Mouse (Mus musculus): Measurements from ENCODE around the gene Rnaseh2b. TPM values are rescaled to one million over a fixed set of nuclear protein-coding genes. Genes with fewer than 3 reads are reported as not detected.

Rnaseh2b gene
- 65.0 and 76.1 TPM in 2 replicates for polyA plus RNA-seq (2016; fragmentation: Nextera tagmentation; extraction: Ambion mirVana)

GRCm38 (mm10) chr14:62292488-62293339 lies at the start of gene Rnaseh2b, which contains the start of gene Dleu7:
Rnaseh2b (plus strand) TSS chr14:62292589.
Dleu7 (minus strand) TSS chr14:62293047.
- H3K9me3 ChIP-seq (replicated peaks) = no peaks in the 10 kb centered on the region
- peak within 1 kb of the TSS; percentile 90 for H3K27ac ChIP-seq (replicated peaks)
- H3K27me3 ChIP-seq (ENCODE audit: low read depth, poor library complexity, severe bottlenecking) = peaks cover 53% of the 10 kb centered on the region
- peaks cover 26% of the 10 kb centered on the region for H3K4me1 ChIP-seq
- under 1% methylated on average over 60 of the region's 60 CpGs for WGBS
- no peaks in the 10 kb centered on the region for H3K36me3 ChIP-seq
- peak within 1 kb of the TSS; percentile 67 for H3K4me3 ChIP-seq
- DNase-seq (ENCODE audit: low spot score) = peak; percentile 81

- no peaks in the 10 kb centered on the region for H3K9me3 ChIP-seq (replicated peaks)
- no peaks in the 10 kb centered on the region for H3K36me3 ChIP-seq
- H3K27me3 ChIP-seq (ENCODE audit: low read depth, poor library complexity, severe bottlenecking) = no peaks in the 10 kb centered on the region
- H3K4me3 ChIP-seq = no peak overlapping the region
- no peak overlapping the region for H3K27ac ChIP-seq (replicated peaks)
- no peak for DNase-seq (ENCODE audit: low spot score)
- H3K4me1 ChIP-seq = peaks cover 13% of the 10 kb centered on the region
- WGBS = 88% methylated on average over 2 of the region's 2 CpGs
Observed at GRCm38 (mm10) chr14:62243530-62243929, 48.9 kb upstream of the Rnaseh2b start.

GRCm38 (mm10) chr14:62245557-62245956 lies 46.8 kb upstream of the Rnaseh2b start:
- no peak for DNase-seq (ENCODE audit: low spot score)
- WGBS = 26% methylated on average over 4 of the region's 4 CpGs
- H3K4me1 ChIP-seq = peaks cover 13% of the 10 kb centered on the region
- H3K27ac ChIP-seq (replicated peaks) = no peak overlapping the region
- H3K27me3 ChIP-seq (ENCODE audit: low read depth, poor library complexity, severe bottlenecking) = no peaks in the 10 kb centered on the region
- no peak overlapping the region for H3K4me3 ChIP-seq
- H3K36me3 ChIP-seq = no peaks in the 10 kb centered on the region
- H3K9me3 ChIP-seq (replicated peaks) = no peaks in the 10 kb centered on the region

GRCm38 (mm10) chr14:62248345-62248744 lies 44.0 kb upstream of the Rnaseh2b start:
- Histone ChIP-seq H3K9me3 (replicated peaks) (no peaks in the 10 kb centered on the region), H3K36me3 (no peaks in the 10 kb centered on the region), H3K27ac (replicated peaks) (no peak overlapping the region), H3K4me1 (peaks cover 13% of the 10 kb centered on the region), H3K27me3 (ENCODE audit: low read depth, poor library complexity, severe bottlenecking) (no peaks in the 10 kb centered on the region), H3K4me3 (no peak overlapping the region)
- DNase-seq (ENCODE audit: low spot score) = no peak
- 78% methylated on average over 7 of the region's 7 CpGs for WGBS

- Histone ChIP-seq H3K27me3 (ENCODE audit: low read depth, poor library complexity, severe bottlenecking) (no peaks in the 10 kb centered on the region), H3K27ac (replicated peaks) (no peak overlapping the region), H3K4me3 (no peak overlapping the region), H3K36me3 (no peaks in the 10 kb centered on the region), H3K9me3 (replicated peaks) (no peaks in the 10 kb centered on the region), H3K4me1 (peaks cover 13% of the 10 kb centered on the region)
- 89% methylated on average over 10 of the region's 10 CpGs for WGBS
- no peak for DNase-seq (ENCODE audit: low spot score)
Observed at GRCm38 (mm10) chr14:62248796-62249195, 43.6 kb upstream of the Rnaseh2b start.

- H3K36me3 ChIP-seq = no peaks in the 10 kb centered on the region
- no peak overlapping the region for H3K27ac ChIP-seq (replicated peaks)
- WGBS = 90% methylated on average over 2 of the region's 2 CpGs
- H3K27me3 ChIP-seq (ENCODE audit: low read depth, poor library complexity, severe bottlenecking) = no peaks in the 10 kb centered on the region
- no peak for DNase-seq (ENCODE audit: low spot score)
- H3K4me1 ChIP-seq = peaks cover 13% of the 10 kb centered on the region
- no peaks in the 10 kb centered on the region for H3K9me3 ChIP-seq (replicated peaks)
- no peak overlapping the region for H3K4me3 ChIP-seq
Observed at GRCm38 (mm10) chr14:62249251-62249650, 43.1 kb upstream of the Rnaseh2b start.

- no peak overlapping the region for H3K4me3 ChIP-seq
- H3K27me3 ChIP-seq (ENCODE audit: low read depth, poor library complexity, severe bottlenecking) = no peaks in the 10 kb centered on the region
- H3K9me3 ChIP-seq (replicated peaks) = no peaks in the 10 kb centered on the region
- 69% methylated on average over 3 of the region's 3 CpGs for WGBS
- no peak for DNase-seq (ENCODE audit: low spot score)
- no peak overlapping the region for H3K27ac ChIP-seq (replicated peaks)
- peaks cover 13% of the 10 kb centered on the region for H3K4me1 ChIP-seq
- no peaks in the 10 kb centered on the region for H3K36me3 ChIP-seq
Observed at GRCm38 (mm10) chr14:62250046-62250445, 42.3 kb upstream of the Rnaseh2b start.

GRCm38 (mm10) chr14:62251999-62252398 lies 40.4 kb upstream of the Rnaseh2b start:
- 9% methylated on average over 4 of the region's 4 CpGs for WGBS
- Histone ChIP-seq H3K4me1 (peaks cover 3% of the 10 kb centered on the region; the same call in 1 of the 2 replicates), H3K9me3 (replicated peaks) (no peaks in the 10 kb centered on the region), H3K4me3 (no peak overlapping the region), H3K27me3 (ENCODE audit: low read depth, poor library complexity, severe bottlenecking) (no peaks in the 10 kb centered on the region), H3K27ac (replicated peaks) (no peak overlapping the region), H3K36me3 (no peaks in the 10 kb centered on the region)
- peak; percentile 68 for DNase-seq (ENCODE audit: low spot score)

- DNase-seq (ENCODE audit: low spot score) = no peak
- Histone ChIP-seq H3K4me3 (no peak overlapping the region), H3K4me1 (peaks cover 5% of the 10 kb centered on the region), H3K27me3 (ENCODE audit: low read depth, poor library complexity, severe bottlenecking) (no peaks in the 10 kb centered on the region), H3K27ac (replicated peaks) (no peak overlapping the region), H3K9me3 (replicated peaks) (no peaks in the 10 kb centered on the region), H3K36me3 (no peaks in the 10 kb centered on the region)
- WGBS = 73% methylated on average over 8 of the region's 8 CpGs
Observed at GRCm38 (mm10) chr14:62254371-62254770, 38.0 kb upstream of the Rnaseh2b start.

- Histone ChIP-seq H3K27ac (replicated peaks) (no peak overlapping the region), H3K27me3 (ENCODE audit: low read depth, poor library complexity, severe bottlenecking) (no peaks in the 10 kb centered on the region), H3K4me1 (peaks cover 5% of the 10 kb centered on the region), H3K36me3 (no peaks in the 10 kb centered on the region), H3K9me3 (replicated peaks) (no peaks in the 10 kb centered on the region), H3K4me3 (no peak overlapping the region)
- no peak for DNase-seq (ENCODE audit: low spot score)
- WGBS = 85% methylated on average over 5 of the region's 5 CpGs
Observed at GRCm38 (mm10) chr14:62256066-62256465, 36.3 kb upstream of the Rnaseh2b start.

- 90% methylated on average over 6 of the region's 6 CpGs for WGBS
- Histone ChIP-seq H3K36me3 (no peaks in the 10 kb centered on the region), H3K4me3 (no peak overlapping the region), H3K9me3 (replicated peaks) (no peaks in the 10 kb centered on the region), H3K27ac (replicated peaks) (no peak overlapping the region), H3K4me1 (peaks cover 5% of the 10 kb centered on the region), H3K27me3 (ENCODE audit: low read depth, poor library complexity, severe bottlenecking) (no peaks in the 10 kb centered on the region)
- DNase-seq (ENCODE audit: low spot score) = no peak
Observed at GRCm38 (mm10) chr14:62258125-62258524, 34.3 kb upstream of the Rnaseh2b start.

- WGBS = 77% methylated on average over 10 of the region's 10 CpGs
- Histone ChIP-seq H3K4me3 (no peak overlapping the region), H3K36me3 (no peaks in the 10 kb centered on the region), H3K4me1 (peaks cover 5% of the 10 kb centered on the region), H3K27me3 (ENCODE audit: low read depth, poor library complexity, severe bottlenecking) (no peaks in the 10 kb centered on the region), H3K27ac (replicated peaks) (peak overlapping the region; percentile 42; the same call in 1 of the 2 replicates), H3K9me3 (replicated peaks) (no peaks in the 10 kb centered on the region)
- no peak for DNase-seq (ENCODE audit: low spot score)
Observed at GRCm38 (mm10) chr14:62258978-62259536, 33.3 kb upstream of the Rnaseh2b start.

Measured in midbrain, embryonic 10.5 days (tissue).